Mouse (Mus musculus) small intestine, adult 2 months (tissue): ENCODE measurements around the gene P2ry1. TPM values are rescaled to one million over a fixed set of nuclear protein-coding genes. Genes with fewer than 3 reads are reported as not detected.

Experiments
- H3K27ac ChIP-seq: fragments of 200-500 bp; 2 replicates; pipeline ENCODE4 v1.5.1; 2012; ENCODE audit warnings: low read depth, low read length, control low read depth, inconsistent platforms; ENCODE audit not compliant: insufficient read depth
- H3K27me3 ChIP-seq: fragments of 200-500 bp; 2 replicates; pipeline ENCODE4 v1.6.1; 2012; ENCODE audit warnings: mild to moderate bottlenecking, moderate library complexity, low read length, inconsistent platforms; ENCODE audit not compliant: control insufficient read depth, insufficient read depth
- H3K36me3 ChIP-seq: fragments of 200-500 bp; 2 replicates; pipeline ENCODE4 v1.6.1; 2012; ENCODE audit warnings: mild to moderate bottlenecking, low read length, control low read depth, inconsistent platforms; ENCODE audit not compliant: control insufficient read depth, insufficient read depth
- H3K4me1 ChIP-seq: fragments of 200-500 bp; 2 replicates; pipeline ENCODE4 v1.6.1; 2012; ENCODE audit warnings: low read length, inconsistent platforms, mixed read lengths; ENCODE audit not compliant: control insufficient read depth, insufficient read depth, insufficient read length
- H3K4me3 ChIP-seq: fragments of 200-500 bp; 2 replicates; pipeline ENCODE4 v1.5.1; 2012; ENCODE audit warnings: low read depth, mild to moderate bottlenecking, control low read depth, inconsistent platforms, low read length, moderate library complexity
- CTCF ChIP-seq: fragments of 200-500 bp; IDR thresholded peaks from 2 replicates; pipeline ENCODE4 v1.5.1; 2012; ENCODE audit warnings: low read depth, mild to moderate bottlenecking, control low read depth, inconsistent platforms, low read length, moderate library complexity, mixed read lengths; ENCODE audit not compliant: insufficient replicate concordance, insufficient read length; ENCODE audit errors: extremely low read depth
- POLR2A ChIP-seq: fragments of 200-500 bp; IDR thresholded peaks from 2 replicates; pipeline ENCODE4 v1.6.1; 2012; ENCODE audit warnings: low read depth, mild to moderate bottlenecking, control low read depth, inconsistent platforms, low read length, moderate library complexity
- WGBS: fragments of 180-500 bp; shearing (Covaris S2); methylation state at CpG from one replicate; pipeline ENCODE4 v1.1.7; 2018; 5-methylcytosine and 5-hydroxymethylcytosine counted together
- polyA plus RNA-seq: library from polyadenylated mRNA; depleted of rRNA; stranded (reverse); fragments of >200 nt; gene quantifications from 2 replicates; pipeline ENCODE4 v1.2.3, GENCODE M21; 2012; rRNA removed

Gene P2ry1
- polyA plus RNA-seq: 10.8 and 21.1 TPM in 2 replicates

DNA sequence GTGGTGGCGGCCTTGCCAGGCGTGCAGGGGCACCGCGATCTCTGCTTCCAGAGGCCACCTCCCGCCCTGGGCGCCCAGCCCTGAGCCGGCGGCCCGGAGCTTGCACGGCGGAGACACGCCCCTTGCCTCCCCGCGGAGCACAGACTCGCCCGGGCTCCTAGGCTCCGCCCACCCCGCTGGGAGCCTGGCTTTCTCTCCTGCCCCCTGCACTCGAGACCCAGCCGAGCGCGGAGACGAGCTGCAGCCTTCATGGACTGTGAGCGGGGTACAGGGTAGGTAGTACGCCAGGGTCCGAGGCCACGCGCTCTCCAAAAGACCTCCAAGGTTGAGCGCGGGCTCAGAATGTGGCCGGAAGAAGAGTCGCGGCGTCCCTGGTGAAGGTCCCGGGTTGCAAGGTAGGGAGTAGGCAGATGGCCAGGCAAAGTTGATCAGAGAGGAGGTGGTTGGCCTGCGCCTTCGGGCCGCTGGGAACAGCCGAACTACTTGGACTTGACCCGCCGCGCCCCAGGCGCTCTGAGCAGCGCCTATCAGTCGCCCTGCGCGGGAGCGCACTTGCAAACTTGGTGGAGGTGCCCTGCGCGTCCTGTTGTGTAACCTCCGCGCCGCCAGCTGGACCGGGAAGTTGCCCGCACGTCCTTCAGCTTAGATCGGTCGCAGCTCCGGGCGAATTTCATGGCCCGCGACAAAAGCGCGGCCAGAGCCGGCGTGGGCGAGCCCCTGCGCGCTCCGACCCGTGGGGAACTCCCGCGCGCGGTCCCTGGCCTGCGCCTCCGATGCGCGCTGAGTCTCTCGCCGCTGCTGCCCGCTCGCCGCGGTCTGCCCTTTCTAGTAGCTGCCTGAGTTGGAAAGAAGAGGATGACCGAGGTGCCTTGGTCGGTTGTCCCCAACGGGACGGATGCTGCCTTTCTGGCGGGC is at the start of gene P2ry1:
Gene P2ry1 (plus strand): TSS at position 209 of the 915 bp plus-strand sequence.
- Histone ChIP-seq H3K4me3 (peak within 1 kb of the TSS; percentile 85), H3K4me1 (no peaks in the 10 kb centered on the region; the same call in 1 of the 2 replicates), H3K27me3 (no peaks in the 10 kb centered on the region), H3K36me3 (peaks cover 6% of the 10 kb centered on the region), H3K27ac (peak within 1 kb of the TSS; percentile 96)
- TF ChIP-seq POLR2A: peak; percentile 85
- TF ChIP-seq CTCF: no peak
- WGBS: under 1% methylated on average over 90 of the region's 90 CpGs

GRCm38 (mm10) chr3:60953199-60953736 is 49.3 kb upstream of the P2ry1 start:
- no peak overlapping the region for H3K27ac ChIP-seq
- no peaks in the 10 kb centered on the region for H3K4me1 ChIP-seq
- TF ChIP-seq POLR2A: no peak
- no peak for TF ChIP-seq CTCF
- no peaks in the 10 kb centered on the region for H3K27me3 ChIP-seq
- no peaks in the 10 kb centered on the region for H3K36me3 ChIP-seq
- no peak overlapping the region for H3K4me3 ChIP-seq
- WGBS: 78% methylated on average over 5 of the region's 5 CpGs

DNA sequence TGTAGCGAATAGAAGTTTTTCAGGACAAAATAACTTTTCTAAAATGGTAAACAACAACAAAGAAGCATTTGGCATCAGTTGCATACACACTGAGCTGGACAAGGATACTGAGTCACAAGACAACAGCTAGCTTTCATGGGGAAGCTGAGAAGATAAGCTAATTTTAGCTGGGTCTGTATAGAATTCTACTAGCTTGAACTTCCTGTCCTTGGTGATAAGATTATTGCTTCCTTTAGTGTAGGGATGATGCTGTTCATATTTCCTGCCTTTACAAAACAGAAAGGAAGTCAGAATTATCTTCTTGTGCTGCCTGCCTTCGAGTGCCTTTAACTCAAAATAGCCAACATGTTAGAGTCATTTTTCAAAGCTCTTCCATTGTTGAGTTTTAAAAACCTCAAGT is 48.5 kb upstream of the P2ry1 start:
- H3K27ac ChIP-seq: no peak overlapping the region
- no peak overlapping the region for H3K4me3 ChIP-seq
- TF ChIP-seq POLR2A (no peak), CTCF (no peak)
- H3K36me3 ChIP-seq: no peaks in the 10 kb centered on the region
- no peaks in the 10 kb centered on the region for H3K4me1 ChIP-seq
- 58% methylated on average over 2 of the region's 2 CpGs for WGBS
- H3K27me3 ChIP-seq: no peaks in the 10 kb centered on the region

GRCm38 (mm10) chr3:60958769-60959168 is 43.8 kb upstream of the P2ry1 start:
- H3K27me3 ChIP-seq: no peaks in the 10 kb centered on the region
- 79% methylated on average over 2 of the region's 2 CpGs for WGBS
- TF ChIP-seq POLR2A: no peak
- TF ChIP-seq CTCF: no peak
- no peak overlapping the region for H3K27ac ChIP-seq
- H3K4me3 ChIP-seq: no peak overlapping the region
- no peaks in the 10 kb centered on the region for H3K36me3 ChIP-seq
- H3K4me1 ChIP-seq: no peaks in the 10 kb centered on the region

DNA sequence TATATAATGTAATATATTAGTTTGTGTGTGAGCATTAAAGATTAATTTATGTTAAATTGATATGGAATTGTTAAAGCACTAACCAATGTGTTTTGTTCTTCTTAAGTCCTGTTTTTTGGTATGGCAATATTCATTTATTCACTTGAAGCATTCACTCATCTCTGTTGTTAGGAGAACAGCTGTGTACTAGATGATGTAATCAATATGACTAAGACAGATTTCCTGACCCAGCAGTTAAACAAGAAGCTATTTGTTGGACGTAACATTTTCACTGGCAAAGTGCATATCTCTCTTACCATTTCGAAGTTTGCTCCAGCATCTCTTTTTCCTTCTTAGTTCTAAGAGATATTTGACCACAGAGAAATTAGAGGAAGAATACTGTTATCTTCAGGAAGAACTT is 37.5 kb upstream of the P2ry1 start:
- 39% methylated on average over 2 of the region's 2 CpGs for WGBS
- TF ChIP-seq CTCF: no peak
- TF ChIP-seq POLR2A: no peak
- Histone ChIP-seq H3K36me3 (no peaks in the 10 kb centered on the region), H3K27me3 (no peaks in the 10 kb centered on the region), H3K4me3 (no peak overlapping the region), H3K4me1 (no peaks in the 10 kb centered on the region), H3K27ac (no peak overlapping the region)

DNA sequence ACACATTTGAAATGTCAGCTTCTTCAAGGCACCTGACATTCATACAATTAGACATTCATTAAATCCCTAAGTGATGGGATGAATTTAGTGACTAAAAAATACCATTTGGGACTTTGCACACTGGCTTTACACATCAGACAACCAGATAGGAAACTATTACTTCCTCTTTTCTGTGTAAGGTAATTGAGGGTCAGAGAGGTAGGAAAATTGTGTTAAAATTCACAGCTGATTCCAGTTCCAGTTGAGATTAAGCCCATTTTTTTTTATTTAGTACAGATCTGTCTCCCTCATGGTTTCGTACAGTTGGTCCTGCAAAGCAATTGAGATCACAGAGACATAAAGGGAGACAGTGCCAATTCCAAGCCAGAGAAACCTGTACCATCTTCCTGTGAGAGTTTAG is 27.7 kb upstream of the P2ry1 start:
- Histone ChIP-seq H3K36me3 (no peaks in the 10 kb centered on the region), H3K27ac (no peak overlapping the region), H3K4me3 (no peak overlapping the region), H3K4me1 (no peaks in the 10 kb centered on the region), H3K27me3 (no peaks in the 10 kb centered on the region)
- TF ChIP-seq CTCF: no peak
- no peak for TF ChIP-seq POLR2A
- WGBS: 79% methylated on average over 1 of the region's 1 CpGs

- WGBS: 81% methylated on average over 3 of the region's 3 CpGs
- TF ChIP-seq POLR2A (no peak), CTCF (no peak)
- H3K36me3 ChIP-seq: no peaks in the 10 kb centered on the region
- no peaks in the 10 kb centered on the region for H3K4me1 ChIP-seq
- H3K27ac ChIP-seq: no peak overlapping the region
- H3K27me3 ChIP-seq: no peaks in the 10 kb centered on the region
- H3K4me3 ChIP-seq: no peak overlapping the region
Measured at GRCm38 (mm10) chr3:60982109-60982508, 20.5 kb upstream of the P2ry1 start.
